Mouse (Mus musculus) gastrocnemius, postnatal 25 days (tissue): Measurements from ENCODE around the gene Mthfr. TPM values are rescaled to one million over a fixed set of nuclear protein-coding genes. Genes with fewer than 3 reads are reported as not detected.
"Not testable (repeated sequence)": the region's sequence is repeated elsewhere in the genome, so short reads cannot be mapped to it uniquely, and the experiment has no call there.

Source experiments
- DNase-seq: peaks from one replicate; pipeline ENCODE4 v3.0.0; 2022
- total RNA-seq, 2 experiments: library from RNA; stranded (reverse); gene quantifications; 1 replicate in 1 of 2; 2 replicates in 1 of 2; pipeline ENCODE4 v1.2.3; 2021

Gene Mthfr
- total RNA-seq, 2 experiments from 2014 or later = 6.8 to 9.4 TPM

- no peak for DNase-seq
Measured at GRCm38 (mm10) chr4:148040029-148040830, 1.4 kb downstream of the Mthfr start.

- peak; percentile 80 for DNase-seq
Measured at GRCm38 (mm10) chr4:148040933-148041610, 2.2 kb downstream of the Mthfr start.

DNA sequence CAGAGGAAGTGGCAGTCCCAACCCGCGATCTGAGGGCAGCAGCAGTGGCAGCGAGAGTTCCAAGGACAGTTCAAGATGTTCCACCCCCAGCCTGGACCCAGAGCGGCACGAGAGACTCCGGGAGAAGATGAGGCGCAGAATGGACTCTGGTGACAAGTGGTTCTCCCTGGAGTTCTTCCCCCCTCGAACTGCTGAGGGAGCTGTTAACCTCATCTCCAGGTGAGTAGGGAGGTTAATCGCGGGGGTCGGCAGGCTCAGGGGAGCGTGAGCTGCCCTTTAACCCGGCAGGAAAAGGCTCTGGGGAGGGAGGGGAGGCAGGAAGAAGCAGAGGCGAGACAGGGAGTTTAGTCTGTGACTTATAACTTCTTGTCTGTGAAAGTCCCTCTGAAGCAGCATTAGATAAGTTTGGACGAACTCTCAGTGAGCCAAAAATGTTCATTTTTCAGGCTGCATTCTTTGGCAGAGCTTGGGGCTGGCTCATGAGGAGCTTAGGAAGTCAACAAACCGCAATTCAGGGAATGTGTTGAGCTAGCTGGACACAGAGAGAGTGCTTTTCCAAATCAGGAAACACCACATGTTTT lies 2.8 kb downstream of the Mthfr start:
- peak; percentile 49 for DNase-seq

- not testable (repeated sequence) for DNase-seq
Measured at GRCm38 (mm10) chr4:148043327-148043726, 4.5 kb downstream of the Mthfr start.

DNA sequence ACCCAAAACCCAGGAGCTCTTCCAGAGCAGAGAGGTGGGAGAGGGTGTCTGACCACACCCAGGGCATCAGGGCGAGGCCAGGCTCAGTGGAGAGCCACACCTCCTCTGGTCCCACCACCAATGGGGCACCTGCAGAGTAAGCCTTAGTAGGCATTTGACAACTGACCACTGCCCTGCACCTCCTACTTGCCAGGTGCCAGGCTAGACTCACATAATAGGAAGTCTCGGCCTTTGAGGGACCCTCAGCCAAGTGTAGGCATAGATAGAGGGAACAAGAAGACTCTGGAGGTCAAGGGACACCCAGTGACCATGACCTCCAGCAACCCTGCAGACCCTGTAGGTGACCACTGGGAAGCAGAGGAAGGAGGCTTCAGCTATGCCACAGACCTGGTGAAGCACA lies 5.2 kb downstream of the Mthfr start:
- DNase-seq = no peak

DNA sequence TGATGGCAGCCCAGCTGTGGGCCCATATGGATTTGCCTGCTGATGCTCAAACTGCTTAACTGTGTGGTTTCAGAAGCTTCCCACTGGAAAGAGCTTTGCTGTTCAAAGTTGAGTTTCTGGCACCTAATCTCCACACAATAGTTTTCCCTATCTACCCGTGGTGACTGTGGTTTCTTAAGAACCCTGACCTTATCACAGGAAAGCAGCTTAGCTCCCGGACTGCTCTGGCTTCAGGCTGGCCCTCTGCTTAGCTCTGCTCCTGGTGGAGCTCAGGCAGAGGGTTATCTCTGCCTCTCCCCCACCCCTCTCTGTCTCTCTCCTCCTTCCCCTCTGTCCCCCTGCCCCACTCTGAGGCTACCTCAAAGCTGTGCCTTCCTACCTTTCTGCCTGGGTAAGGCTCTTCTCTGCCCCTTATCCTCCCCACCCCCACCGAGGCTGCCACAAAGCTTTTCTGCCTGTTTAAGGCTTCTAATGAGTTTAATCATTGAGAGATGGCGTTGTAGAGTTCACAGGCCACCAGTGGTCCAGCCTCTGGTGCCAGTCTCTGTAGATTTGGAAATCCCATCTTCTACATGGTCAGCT lies 7.7 kb downstream of the Mthfr start:
- no peak for DNase-seq

GRCm38 (mm10) chr4:148050396-148050914 lies 11.6 kb downstream of the Mthfr start:
- not testable (repeated sequence) for DNase-seq

DNA sequence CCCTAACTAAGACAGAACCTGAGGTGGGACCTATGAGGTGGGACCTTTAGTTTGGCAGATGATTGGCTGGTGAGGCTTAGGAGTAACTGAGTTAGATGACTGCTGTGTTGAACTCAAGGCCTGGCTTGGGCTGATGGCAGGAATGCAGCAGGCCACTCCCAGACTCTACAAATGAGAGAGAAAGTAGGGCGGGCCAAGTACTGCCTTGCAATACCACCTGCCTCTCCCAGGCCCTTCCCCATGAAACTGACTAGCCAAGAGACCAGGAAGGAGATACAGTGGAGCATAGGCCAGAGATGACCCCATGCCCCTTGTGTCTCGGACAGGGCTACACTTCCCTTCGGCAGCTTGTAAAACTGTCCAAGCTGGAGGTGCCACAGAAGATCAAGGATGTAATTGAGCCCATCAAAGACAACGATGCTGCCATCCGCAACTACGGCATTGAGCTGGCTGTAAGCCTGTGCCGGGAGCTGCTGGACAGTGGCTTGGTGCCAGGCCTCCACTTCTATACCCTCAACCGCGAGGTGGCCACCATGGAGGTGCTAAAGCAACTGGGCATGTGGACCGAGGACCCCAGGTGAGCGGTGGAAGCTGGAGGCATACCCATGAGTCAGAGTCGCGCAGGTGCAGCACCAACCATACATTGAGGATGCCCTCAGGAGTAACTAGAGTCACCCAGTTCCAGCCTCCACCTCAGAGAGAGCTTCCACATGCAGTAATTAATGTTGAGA lies 12.3 kb downstream of the Mthfr start:
- no peak for DNase-seq

GRCm38 (mm10) chr4:148051886-148052285 lies 13.0 kb downstream of the Mthfr start:
- DNase-seq = no peak

GRCm38 (mm10) chr4:148052976-148053375 lies 14.1 kb downstream of the Mthfr start:
- DNase-seq = no peak

DNA sequence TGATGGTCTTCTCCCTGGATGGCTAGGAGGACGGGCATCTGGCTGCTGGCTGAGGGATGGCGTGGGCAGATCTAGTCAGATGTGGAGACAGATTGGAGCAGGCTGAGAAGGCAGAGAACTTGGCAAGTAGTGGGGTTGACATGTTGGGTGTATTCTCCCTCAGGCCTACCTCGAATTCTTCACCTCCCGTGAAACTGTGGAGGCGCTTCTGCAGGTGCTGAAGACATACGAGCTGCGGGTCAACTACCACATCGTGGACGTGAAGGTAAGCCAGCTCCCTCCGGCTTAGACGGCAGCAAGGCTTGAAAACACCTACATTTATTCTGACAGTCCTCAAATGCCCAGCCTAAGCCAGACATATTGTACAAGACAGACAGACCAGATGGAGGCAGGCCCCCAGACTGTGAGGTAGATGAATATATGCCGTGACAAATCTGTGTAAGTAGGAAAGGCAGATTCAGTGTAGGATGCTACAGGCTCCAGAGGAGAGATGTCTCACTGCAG lies 14.6 kb downstream of the Mthfr start:
- no peak for DNase-seq

DNA sequence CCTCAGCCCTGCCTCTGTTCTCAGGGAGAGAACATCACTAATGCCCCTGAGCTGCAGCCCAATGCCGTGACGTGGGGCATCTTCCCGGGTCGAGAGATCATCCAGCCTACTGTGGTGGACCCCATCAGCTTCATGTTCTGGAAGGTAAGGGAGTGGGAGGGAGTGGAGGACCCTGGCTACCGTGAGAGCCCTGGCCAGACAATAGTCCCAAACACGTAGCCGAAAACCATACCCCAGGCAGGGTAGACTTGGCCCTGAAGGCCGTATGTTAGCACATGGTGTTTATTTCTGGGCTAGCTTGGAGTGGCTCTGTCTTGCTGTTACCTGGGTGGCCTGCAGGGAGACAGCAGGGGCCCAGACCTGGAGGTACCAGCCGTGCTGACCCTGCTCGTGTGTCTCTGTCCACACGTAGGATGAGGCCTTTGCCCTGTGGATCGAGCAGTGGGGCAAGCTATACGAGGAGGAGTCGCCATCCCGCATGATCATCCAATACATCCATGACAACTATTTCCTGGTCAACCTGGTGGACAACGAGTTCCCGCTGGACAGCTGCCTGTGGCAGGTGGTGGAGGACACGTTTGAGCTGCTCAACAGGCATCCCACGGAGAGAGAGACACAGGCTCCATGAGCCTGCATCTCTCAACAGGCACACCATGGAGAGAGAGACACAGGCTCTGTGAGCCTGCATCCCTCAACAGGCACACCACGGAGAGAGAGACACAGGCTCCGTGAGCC lies 16.3 kb downstream of the Mthfr start:
- DNase-seq = no peak

DNA sequence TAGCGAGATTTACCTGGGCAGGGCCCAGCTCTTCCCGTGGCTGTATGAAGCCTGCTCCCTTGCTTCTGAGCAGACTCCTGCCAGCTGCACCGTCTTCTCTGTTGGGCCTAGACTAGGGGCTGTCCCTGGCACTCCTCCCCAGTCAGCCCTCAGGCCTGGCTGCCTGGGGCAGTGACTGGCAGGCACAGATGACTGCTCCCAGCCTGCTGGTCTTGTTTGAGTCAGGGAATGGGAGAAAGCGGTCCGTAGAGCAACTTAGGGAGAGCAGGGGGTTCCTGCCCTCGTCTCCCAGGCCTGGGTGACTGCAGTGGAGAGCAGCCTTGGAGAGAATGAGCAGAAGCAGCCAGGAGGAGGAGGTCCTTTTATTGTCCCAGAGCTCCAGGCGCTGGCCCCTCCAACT lies 17.4 kb downstream of the Mthfr start:
- DNase-seq = no peak

GRCm38 (mm10) chr4:148056801-148057200 lies 17.9 kb downstream of the Mthfr start:
- peak; percentile 89 for DNase-seq

- DNase-seq = no peak
Measured at GRCm38 (mm10) chr4:148057661-148058209, 18.9 kb downstream of the Mthfr start.

GRCm38 (mm10) chr4:148058218-148058819 lies 19.4 kb downstream of the Mthfr start:
- no peak for DNase-seq

GRCm38 (mm10) chr4:148058993-148059392 lies 20.1 kb downstream of the Mthfr start:
- DNase-seq = no peak

GRCm38 (mm10) chr4:148060120-148061085 lies 21.5 kb downstream of the Mthfr start:
- DNase-seq = no peak

DNA sequence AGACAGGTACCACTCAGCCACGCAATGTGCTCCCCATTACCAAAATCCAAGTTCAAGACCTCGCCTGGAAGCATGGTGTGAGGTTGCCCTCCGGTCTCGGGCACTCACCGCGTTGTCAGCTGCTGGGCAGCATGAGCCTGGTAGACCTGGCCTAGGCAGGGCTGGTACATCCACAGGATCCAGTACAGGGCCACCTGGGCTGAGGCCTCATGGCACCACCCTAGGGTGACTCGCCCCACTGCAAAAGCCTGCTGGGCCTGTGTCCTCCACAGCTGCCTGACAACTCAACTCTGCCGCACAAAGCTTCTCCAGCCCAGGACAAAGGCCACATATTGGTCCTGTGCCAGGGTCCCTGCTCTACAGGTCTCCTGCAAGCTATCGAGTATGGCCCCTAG lies 22.2 kb downstream of the Mthfr start:
- DNase-seq = no peak
